Mouse (Mus musculus): ENCODE results near the gene Slc16a5. TPM values are rescaled to one million over a fixed set of nuclear protein-coding genes. Genes with fewer than 3 reads are reported as not detected.
"Not testable (repeated sequence)": the region's sequence is repeated elsewhere in the genome, so short reads cannot be mapped to it uniquely, and the experiment has no call there.

The Slc16a5 gene
- total RNA-seq, 2 experiments from 2014 or later, result not detected

- intact Hi-C loops (cut with DNase I), result no loop called here
- no peak for DNase-seq (ENCODE audit: low spot score in 2 of 2)
Measured at GRCm38 (mm10) chr11:115441417-115441816, 20.9 kb upstream of the Slc16a5 start.

- intact Hi-C loops (cut with DNase I), result no loop called here
Measured at GRCm38 (mm10) chr11:115446906-115447305, 15.4 kb upstream of the Slc16a5 start.

GRCm38 (mm10) chr11:115447321-115447885 is 14.9 kb upstream of the Slc16a5 start:
- DNase-seq (ENCODE audit: low spot score in 2 of 2), result no peak
- intact Hi-C loops (cut with DNase I), result no loop called here

More at GRCm38 (mm10) chr11:115446906-115447305, 15.4 kb upstream of the Slc16a5 start:
- DNase-seq (ENCODE audit: low spot score in 2 of 2), result no peak

- no peak for DNase-seq (ENCODE audit: low spot score in 2 of 2)
- intact Hi-C loops (cut with DNase I), result no loop called here
Measured at GRCm38 (mm10) chr11:115448075-115448474, 14.2 kb upstream of the Slc16a5 start.

GRCm38 (mm10) chr11:115448998-115449397 is 13.3 kb upstream of the Slc16a5 start:
- intact Hi-C loops (cut with DNase I), result no loop called here
- no peak for DNase-seq (ENCODE audit: low spot score in 2 of 2)

- no peak for DNase-seq (ENCODE audit: low spot score in 2 of 2)
- intact Hi-C loops (cut with DNase I), result no loop called here
Measured at GRCm38 (mm10) chr11:115450176-115450575, 12.1 kb upstream of the Slc16a5 start.

- DNase-seq (ENCODE audit: low spot score in 2 of 2), result no peak
- intact Hi-C loops (cut with DNase I), result no loop called here
Measured at GRCm38 (mm10) chr11:115451781-115452241, 10.5 kb upstream of the Slc16a5 start.

- intact Hi-C loops (cut with DNase I), result no loop called here
- DNase-seq (ENCODE audit: low spot score in 2 of 2), result no peak
Measured at GRCm38 (mm10) chr11:115452281-115452860, 9.9 kb upstream of the Slc16a5 start.

GRCm38 (mm10) chr11:115453306-115453705 is 9.0 kb upstream of the Slc16a5 start:
- intact Hi-C loops (cut with DNase I), result no loop called here
- no peak for DNase-seq (ENCODE audit: low spot score in 2 of 2)

- DNase-seq (ENCODE audit: low spot score in 2 of 2); intact Hi-C loops (cut with DNase I): not testable (repeated sequence)
Measured at GRCm38 (mm10) chr11:115454822-115455221, 7.5 kb upstream of the Slc16a5 start.

- intact Hi-C loops (cut with DNase I), result no loop called here
- DNase-seq (ENCODE audit: low spot score in 2 of 2), result no peak
Measured at GRCm38 (mm10) chr11:115455619-115456018, 6.7 kb upstream of the Slc16a5 start.

GRCm38 (mm10) chr11:115456182-115456581 is 6.1 kb upstream of the Slc16a5 start:
- DNase-seq (ENCODE audit: low spot score in 2 of 2), result no peak
- intact Hi-C loops (cut with DNase I), result no loop called here

GRCm38 (mm10) chr11:115457405-115457804 is 4.9 kb upstream of the Slc16a5 start:
- no peak for DNase-seq (ENCODE audit: low spot score in 2 of 2)
- intact Hi-C loops (cut with DNase I), result no loop called here

GRCm38 (mm10) chr11:115460976-115461375 is 1.3 kb upstream of the Slc16a5 start:
- DNase-seq (ENCODE audit: low spot score in 2 of 2), result no peak
- intact Hi-C loops (cut with DNase I), result no loop called here

- no peak for DNase-seq (ENCODE audit: low spot score in 2 of 2)
- intact Hi-C loops (cut with DNase I), result no loop called here
Measured at GRCm38 (mm10) chr11:115461846-115462242, 430 bp upstream of the Slc16a5 start.

GRCm38 (mm10) chr11:115463397-115463796 is 1.1 kb downstream of the Slc16a5 start:
- DNase-seq (ENCODE audit: low spot score in 2 of 2), result no peak
- intact Hi-C loops (cut with DNase I), result no loop called here

GRCm38 (mm10) chr11:115464851-115465250 is 2.6 kb downstream of the Slc16a5 start:
- DNase-seq (ENCODE audit: low spot score in 2 of 2), result no peak
- intact Hi-C loops (cut with DNase I), result no loop called here

- intact Hi-C loops (cut with DNase I), result no loop called here
- no peak for DNase-seq (ENCODE audit: low spot score in 2 of 2)
Measured at GRCm38 (mm10) chr11:115467217-115467618, 4.9 kb downstream of the Slc16a5 start.

GRCm38 (mm10) chr11:115472183-115472582 is 9.9 kb downstream of the Slc16a5 start:
- intact Hi-C loops (cut with DNase I), result loop anchor here (5.0 kb wide), 1 partner anchor 115 kb away; no protein-coding TSS in a partner anchor
- DNase-seq (ENCODE audit: low spot score in 2 of 2), result no peak

- intact Hi-C loops (cut with DNase I), result loop anchor here (2.0 to 5.0 kb wide), 3 partner anchors 45 to 116 kb away; partner anchors contain the start of gene Kctd2
- peak; percentile 93 to 97 for DNase-seq (ENCODE audit: low spot score in 2 of 2)
Measured at GRCm38 (mm10) chr11:115473626-115474275, 11.5 kb downstream of the Slc16a5 start.
